Mouse (Mus musculus): ENCODE measurements around the gene Ptprs.

GRCm38 (mm10) chr17:56425941-56426340 is 50.3 kb downstream of the Ptprs start:
- TF ChIP-seq GATA1 (IDR thresholded peaks at IDR 0.05; ENCODE audit: borderline replicate concordance, low read length) (no peak), FLI1 (IDR thresholded peaks at IDR 0.05; ENCODE audit: low read length) (no peak)
